26 mouse cellular contexts compared by ENCODE assay signal in the genomic region with DNA sequence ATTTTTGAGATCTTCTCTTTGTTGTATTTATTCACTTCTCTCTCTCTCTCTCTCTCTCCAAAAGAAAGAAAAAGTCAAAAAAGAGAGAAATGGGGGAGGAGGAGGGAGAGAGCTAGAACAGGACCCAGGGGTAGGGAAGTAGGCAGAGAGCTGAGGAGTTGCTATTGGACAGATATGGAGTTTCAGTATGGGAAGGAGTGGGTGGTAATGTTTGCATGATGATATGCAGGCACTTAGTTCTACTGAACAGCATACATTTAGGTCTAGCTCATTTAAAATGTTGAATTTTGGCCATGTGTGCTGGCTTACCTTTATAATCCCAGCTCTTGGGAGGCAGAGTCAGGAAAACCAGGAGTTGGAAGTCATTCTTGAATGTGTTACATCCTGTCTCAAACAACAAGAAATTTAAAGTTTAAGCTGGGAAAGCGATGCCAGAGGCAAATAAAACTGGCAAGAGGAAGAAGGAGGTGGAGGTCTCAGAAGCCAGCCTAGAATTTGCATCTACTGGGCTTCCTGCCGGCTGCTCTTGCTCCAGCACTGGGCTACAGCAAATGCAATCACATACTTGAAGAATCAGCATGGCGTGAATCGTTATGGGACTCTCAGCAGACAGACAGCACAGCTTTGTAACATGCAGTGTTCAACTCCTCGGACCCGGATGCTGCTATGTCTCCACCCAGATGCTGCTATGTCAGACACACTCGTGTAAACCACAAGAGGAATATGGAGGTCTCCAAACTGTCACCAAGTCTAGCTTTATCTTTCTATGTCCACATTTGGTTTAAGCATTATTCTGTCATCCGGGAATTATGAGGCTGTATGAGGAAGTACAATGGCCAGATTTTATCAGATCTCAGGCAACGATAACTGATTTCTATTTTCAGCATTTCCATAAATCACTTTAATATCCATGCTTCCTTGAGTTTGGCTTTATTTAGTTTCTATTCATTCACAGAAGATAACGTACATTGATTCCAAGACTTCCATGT. TPM values are rescaled to one million over a fixed set of nuclear protein-coding genes. Genes with fewer than 3 reads are reported as not detected.
A peak's percentile ranks its signal among the peaks of the same experiment; 100 is the strongest.
DNase-seq lines count a peak whose midpoint lies in the region; ATAC-seq and TF ChIP-seq lines count a peak whose summit lies in the region.
"Had no signal": no experiment of that assay in that cellular context is flagged by ENCODE, and none has a peak within 500 bp of the region (broad histone marks: within the 10 kb centered on the region; RNA-seq: fewer than 3 reads in every experiment).

No protein-coding gene starts in this region.

- intact Hi-C loops in heart, postnatal 36 days (cut with DNase I), result loop anchor here (5.0 kb wide), 4 partner anchors 50 to 220 kb away; no protein-coding TSS in a partner anchor

- no peak overlapping the region for H3K4me3 ChIP-seq in kidney, postnatal 0 days (replicated peaks; ENCODE audit: low read depth, low read length)
- H3K4me3 ChIP-seq: embryonic facial prominence, embryonic 12.5 days; limb, embryonic 10.5 days; limb, embryonic 15.5 days; liver, embryonic 13.5 days; midbrain, embryonic 13.5 days; neural tube, embryonic 13.5 days had no signal

- H3K9me3 ChIP-seq in kidney, postnatal 0 days (replicated peaks; ENCODE audit: low read length), result no peaks in the 10 kb centered on the region
- H3K9me3 ChIP-seq: limb, embryonic 10.5 days; limb, embryonic 15.5 days; liver, embryonic 13.5 days; midbrain, embryonic 13.5 days; neural tube, embryonic 13.5 days had no signal

- no peak overlapping the region for H3K4me2 ChIP-seq in kidney, postnatal 0 days (ENCODE audit: low read length)
- H3K4me2 ChIP-seq: embryonic facial prominence, embryonic 12.5 days; hindbrain, embryonic 14.5 days; limb, embryonic 15.5 days; liver, embryonic 13.5 days; midbrain, embryonic 13.5 days; neural tube, embryonic 13.5 days had no signal

- H3K27ac ChIP-seq in kidney, postnatal 0 days, result no peak overlapping the region
- H3K27ac ChIP-seq: embryonic facial prominence, embryonic 12.5 days; hindbrain, embryonic 14.5 days; limb, embryonic 10.5 days; limb, embryonic 15.5 days; liver, embryonic 13.5 days; macrophage; midbrain, embryonic 13.5 days; neural tube, embryonic 13.5 days had no signal

- H3K9ac ChIP-seq in kidney, postnatal 0 days (ENCODE audit: low read depth, low read length), result no peak overlapping the region
- H3K9ac ChIP-seq: embryonic facial prominence, embryonic 12.5 days; hindbrain, embryonic 14.5 days; limb, embryonic 15.5 days; liver, embryonic 13.5 days; midbrain, embryonic 13.5 days; neural tube, embryonic 13.5 days had no signal

- DNase-seq in frontal cortex, postnatal 10 days (ENCODE audit: low spot score in 2 of 2), result no peak
- peak; percentile 40 to 58 for DNase-seq in heart, adult 9 months (ENCODE audit: low spot score in 2 of 2)
- DNase-seq in heart, postnatal 36 days, result no peak
- peak; percentile 49 for DNase-seq in kidney, postnatal 0 days (ENCODE audit: low spot score)
- DNase-seq in kidney, postnatal 36 days, result no peak
- DNase-seq in T-cell, adult 2 months (ENCODE audit: low spot score), result peak; percentile 16
- DNase-seq in ovary, adult 18-20 months (ENCODE audit: low spot score), result no peak
- DNase-seq: adrenal gland, postnatal 14 days; cerebellum, adult 11-12 months; cerebellum, adult 9-11 months; embryo, embryonic 11 days; kidney, adult 18-20 months; layer of hippocampus, adult 9-11 months; liver, embryonic 13.5 days; lung, adult 18-20 months had no signal

- no peaks in the 10 kb centered on the region for H3K27me3 ChIP-seq in kidney, postnatal 0 days (ENCODE audit: insufficient read depth, low read length)
- H3K27me3 ChIP-seq: embryonic facial prominence, embryonic 12.5 days; limb, embryonic 15.5 days; liver, embryonic 13.5 days; midbrain, embryonic 13.5 days; neural tube, embryonic 13.5 days; Patski had no signal

- H3K4me1 ChIP-seq in kidney, postnatal 0 days (replicated peaks; ENCODE audit: insufficient read depth, low read length), result no peaks in the 10 kb centered on the region
- H3K4me1 ChIP-seq: limb, embryonic 15.5 days; liver, embryonic 13.5 days; midbrain, embryonic 13.5 days; neural tube, embryonic 13.5 days had no signal

- TF ChIP-seq CTCF in kidney, postnatal 0 days (IDR thresholded peaks at IDR 0.05; ENCODE audit: low read depth), result no peak

- ATAC-seq in frontal cortex, adult (ENCODE audit: low TSS enrichment), result peak; percentile 93
- ATAC-seq in kidney, postnatal 0 days (replicated peaks; ENCODE audit: low FRiP score, low read depth), result no peak
- ATAC-seq: forebrain, embryonic 14.5 days; inflammation-experienced regulatory T-cells, adult 6 months; midbrain, embryonic 13.5 days; Patski had no signal

- H3K36me3 ChIP-seq in kidney, postnatal 0 days (ENCODE audit: insufficient read depth, low read length), result no peaks in the 10 kb centered on the region
- H3K36me3 ChIP-seq: embryonic facial prominence, embryonic 12.5 days; limb, embryonic 10.5 days; limb, embryonic 15.5 days; liver, embryonic 13.5 days had no signal

- WGBS in kidney, postnatal 0 days, result 62% methylated on average over 10 of the region's 10 CpGs

RNA-seq across cellular contexts. Expression of a gene that starts 20.5 kb away (rescaled TPM):
- total RNA-seq in heart, postnatal 36 days (2021), result 10 to 100 TPM; 38.8 to 74.4 TPM
- 142 and 150 TPM in 2 replicates for polyA plus RNA-seq in kidney, postnatal 0 days (2015; fragmentation: Nextera tagmentation; extraction: Ambion mirVana)

Comparison
In these comparisons a context has a peak if more than half of its experiments do, and no peak if none do; other contexts are left out.
1. DNase-seq: peak in heart, adult 9 months (2 of 2), kidney, postnatal 0 days (single experiment) and T-cell, adult 2 months (single experiment); none in frontal cortex, postnatal 10 days (0 of 2), heart, postnatal 36 days (0 of 2), kidney, postnatal 36 days (0 of 2) and ovary, adult 18-20 months (single experiment).